Mouse (Mus musculus) cerebellum, adult 2 months (tissue): ENCODE results near the gene Specc1l.

Experiments used
- CTCF ChIP-seq: fragments of 200-500 bp; IDR thresholded peaks from 2 replicates; pipeline ENCODE4 v1.5.1; 2011; ENCODE audit warnings: low read depth, mild to moderate bottlenecking, control low read depth, low read length, moderate library complexity, borderline replicate concordance; ENCODE audit not compliant: insufficient read depth
- POLR2A ChIP-seq: fragments of 200-500 bp; IDR thresholded peaks from 2 replicates; pipeline ENCODE4 v1.6.1; 2011; ENCODE audit warnings: low read length, control low read depth, borderline replicate concordance; ENCODE audit not compliant: insufficient read depth

DNA sequence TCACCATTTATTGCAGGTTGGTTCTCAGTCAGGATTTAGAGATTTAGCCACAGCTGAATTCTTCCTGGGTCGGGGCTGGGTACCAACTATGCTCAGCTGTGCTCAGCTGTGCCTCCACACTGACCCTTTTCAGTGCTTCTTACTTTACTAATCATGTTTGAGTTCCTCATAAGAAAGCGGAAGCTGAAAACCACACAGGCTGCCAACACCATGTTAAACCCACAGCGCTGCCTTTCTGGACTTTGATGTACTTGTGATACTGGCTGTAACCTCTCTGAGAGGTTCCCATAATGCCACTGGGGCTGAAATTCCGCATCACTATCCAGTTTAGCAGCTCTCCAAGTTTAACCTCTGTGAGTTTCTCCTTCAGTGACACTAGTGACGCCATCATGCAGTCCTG lies 70.8 kb downstream of the Specc1l start:
- TF ChIP-seq CTCF (no peak), POLR2A (no peak)
